Mouse (Mus musculus) fat pad, adult 2 months (tissue): Measurements from ENCODE around the gene St6galnac1.
"Not testable (repeated sequence)": the region's sequence is repeated elsewhere in the genome, so short reads cannot be mapped to it uniquely, and the experiment has no call there.

Source experiments
- DNase-seq: peaks from one replicate; pipeline ENCODE4 v3.0.0-alpha.2; 2011; ENCODE audit warnings: low read depth, low spot score; ENCODE audit errors: extremely low read depth

The St6galnac1 gene

GRCm38 (mm10) chr11:116731060-116731580, 44.2 kb downstream of the St6galnac1 start:
- DNase-seq, result not testable (repeated sequence)

GRCm38 (mm10) chr11:116729276-116730008, 45.9 kb downstream of the St6galnac1 start:
- no peak for DNase-seq

- DNase-seq, result no peak
Measured at GRCm38 (mm10) chr11:116726156-116726555, 49.2 kb downstream of the St6galnac1 start.

GRCm38 (mm10) chr11:116725031-116725948, 50.0 kb downstream of the St6galnac1 start:
- DNase-seq, result no peak

- no peak for DNase-seq
Measured at GRCm38 (mm10) chr11:116723064-116723463, 52.2 kb downstream of the St6galnac1 start.

GRCm38 (mm10) chr11:116721548-116722271, 53.6 kb downstream of the St6galnac1 start:
- DNase-seq, result no peak

- no peak for DNase-seq
Measured at GRCm38 (mm10) chr11:116720319-116720865, 54.9 kb downstream of the St6galnac1 start.
